Mouse (Mus musculus) liver, embryonic 11.5 days (tissue): ENCODE measurements around the gene Stac2. TPM values are rescaled to one million over a fixed set of nuclear protein-coding genes. Genes with fewer than 3 reads are reported as not detected.
A peak's percentile ranks its signal among the peaks of the same experiment; 100 is the strongest.

ENCODE experiments used
- ATAC-seq: fragments of 200-750 bp; cut with Nextera tagmentation; replicated peaks from 2 replicates; pipeline ENCODE4 v1.8.0; 2017; ENCODE audit warnings: moderate number of reproducible peaks, mild to moderate bottlenecking, moderate TSS enrichment, moderate library complexity; ENCODE audit not compliant: low FRiP score
- DNase-seq: peaks from one replicate; pipeline ENCODE4 v3.0.0-alpha.2; 2017; ENCODE audit warnings: low spot score
- H3K27ac ChIP-seq: fragments of 300-500 bp; sonication (generic); 2 replicates; pipeline ENCODE4 v1.5.1; 2014; ENCODE audit warnings: mild to moderate bottlenecking, low read depth, low read length, control low read depth
- H3K27me3 ChIP-seq: fragments of 300-500 bp; sonication (generic); replicated peaks from 2 replicates; pipeline ENCODE4 v1.6.1; 2014; ENCODE audit warnings: low read length, mixed read lengths; ENCODE audit not compliant: control insufficient read depth, insufficient read depth
- H3K36me3 ChIP-seq: fragments of 300-500 bp; sonication (generic); 2 replicates; pipeline ENCODE4 v1.6.1; 2014; ENCODE audit warnings: mild to moderate bottlenecking, low read length, moderate library complexity, mixed read lengths; ENCODE audit not compliant: control insufficient read depth, insufficient read depth
- H3K4me1 ChIP-seq: fragments of 300-500 bp; sonication (generic); replicated peaks from 2 replicates; pipeline ENCODE4 v1.6.1; 2014; ENCODE audit warnings: low read length, mixed read lengths; ENCODE audit not compliant: control insufficient read depth, insufficient read depth
- H3K4me2 ChIP-seq: fragments of 300-500 bp; sonication (generic); 2 replicates; pipeline ENCODE4 v1.6.1; 2014; ENCODE audit warnings: mild to moderate bottlenecking, control low read depth, moderate library complexity
- H3K4me3 ChIP-seq: fragments of 300-500 bp; sonication (generic); 2 replicates; pipeline ENCODE4 v1.5.1; 2014; ENCODE audit warnings: low read depth, low read length, control low read depth
- H3K9ac ChIP-seq: fragments of 300-500 bp; sonication (generic); 2 replicates; pipeline ENCODE4 v1.6.1; 2014; ENCODE audit warnings: low read depth, low read length, control low read depth
- H3K9me3 ChIP-seq: fragments of 300-500 bp; sonication (generic); 2 replicates; pipeline ENCODE4 v1.6.1; 2016; ENCODE audit warnings: low read length, inconsistent platforms, mixed read lengths; ENCODE audit not compliant: control insufficient read depth
- WGBS: fragments of 180-500 bp; shearing (Covaris S2); extraction: QIAGEN DNeasy Blood & Tissue Kit; methylation state at CpG from one replicate; pipeline ENCODE4 v1.1.7; 2014; 5-methylcytosine and 5-hydroxymethylcytosine counted together
- microRNA-seq: library from miRNA; unstranded; fragments of <30 nt; microRNA quantifications from one replicate; pipeline ENCODE4, GENCODE M21; 2017; ENCODE audit warnings: borderline number of aligned reads
- polyA plus RNA-seq: library from polyadenylated mRNA; unstranded; fragments of >200 nt; fragmentation: Nextera tagmentation; extraction: Ambion mirVana; gene quantifications from 2 replicates; pipeline ENCODE4 v1.2.1, GENCODE M21; 2014

Gene Stac2
- polyA plus RNA-seq, 1 experiment from 2014 or later: 0.43 TPM

GRCm38 (mm10) chr11:97994539-97995100 lies 58.6 kb downstream of the Stac2 start:
- H3K27ac ChIP-seq: no peak overlapping the region
- peak overlapping the region; percentile 41 for H3K4me3 ChIP-seq
- peak; percentile 77 for ATAC-seq
- peak; percentile 83 for DNase-seq
- peak overlapping the region; percentile 88 for H3K4me2 ChIP-seq
- WGBS: 5% methylated on average over 13 of the region's 13 CpGs
- H3K4me1 ChIP-seq: peaks cover 22% of the 10 kb centered on the region
- no peaks in the 10 kb centered on the region for H3K36me3 ChIP-seq
- no peak overlapping the region; the same call in 1 of the 2 replicates for H3K9ac ChIP-seq
- no peaks in the 10 kb centered on the region for H3K27me3 ChIP-seq
- H3K9me3 ChIP-seq: no peaks in the 10 kb centered on the region

DNA sequence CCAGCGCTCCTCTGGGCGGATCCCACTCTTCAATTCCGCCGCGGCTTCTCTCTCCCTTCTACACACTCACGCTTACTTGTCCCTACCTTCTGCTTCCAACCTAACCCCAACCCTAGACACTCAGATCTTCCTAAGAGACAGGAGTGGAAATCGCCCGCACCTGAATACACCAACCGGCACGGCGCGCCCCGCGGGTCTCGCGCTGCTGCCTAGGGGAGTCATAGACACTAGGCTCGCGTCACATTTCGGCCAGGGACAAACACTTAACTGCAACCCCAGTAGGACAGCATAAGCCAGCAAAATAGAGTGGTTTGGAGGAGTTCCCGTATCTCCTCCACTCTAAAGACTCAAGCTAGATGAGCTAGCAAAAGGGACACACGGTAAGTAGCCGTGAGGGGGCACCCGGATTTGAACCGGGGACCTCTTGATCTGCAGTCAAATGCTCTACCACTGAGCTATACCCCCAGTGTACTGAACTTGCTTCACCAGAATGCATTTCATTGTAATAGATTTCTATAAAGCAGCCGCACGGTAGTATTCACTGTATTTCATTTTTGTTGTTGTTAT lies 64.6 kb downstream of the Stac2 start:
- Histone ChIP-seq H3K9me3 (no peaks in the 10 kb centered on the region), H3K4me3 (peak overlapping the region; percentile 90), H3K4me2 (peak overlapping the region; percentile 82), H3K36me3 (no peaks in the 10 kb centered on the region), H3K4me1 (peaks cover 20% of the 10 kb centered on the region), H3K27me3 (peaks cover 36% of the 10 kb centered on the region), H3K9ac (peak overlapping the region; percentile 83), H3K27ac (peak overlapping the region; percentile 94)
- ATAC-seq (peak; percentile 89), DNase-seq (peak; percentile 85)
- under 1% methylated on average over 26 of the region's 26 CpGs for WGBS

- under 1% methylated on average over 42 of the region's 42 CpGs for WGBS
- DNase-seq (peak; percentile 94), ATAC-seq (peak; percentile 80)
- Histone ChIP-seq H3K9me3 (no peaks in the 10 kb centered on the region), H3K4me1 (peaks cover 20% of the 10 kb centered on the region), H3K27me3 (peaks cover 38% of the 10 kb centered on the region), H3K4me2 (peak overlapping the region; percentile 82), H3K36me3 (no peaks in the 10 kb centered on the region), H3K9ac (peak overlapping the region; percentile 83), H3K27ac (peak overlapping the region; percentile 94), H3K4me3 (peak overlapping the region; percentile 90)
Observed at GRCm38 (mm10) chr11:97987551-97988526, 65.4 kb downstream of the Stac2 start.

- ATAC-seq: no peak
- peaks cover 20% of the 10 kb centered on the region for H3K4me1 ChIP-seq
- H3K27ac ChIP-seq: no peak overlapping the region
- no peaks in the 10 kb centered on the region for H3K36me3 ChIP-seq
- DNase-seq: no peak
- peak overlapping the region; percentile 86 for H3K4me2 ChIP-seq
- peak overlapping the region; percentile 90 for H3K4me3 ChIP-seq
- WGBS: 24% methylated on average over 17 of the region's 17 CpGs
- no peak overlapping the region for H3K9ac ChIP-seq
- H3K27me3 ChIP-seq: peaks cover 40% of the 10 kb centered on the region
- H3K9me3 ChIP-seq: no peaks in the 10 kb centered on the region
Observed at GRCm38 (mm10) chr11:97986738-97987465, 66.4 kb downstream of the Stac2 start.

Small RNA genes lying within 50 kb of the gene (microRNA-seq; reads per million reads assigned to microRNA genes)
- not detected for gene Gm27597

Other genes with a start within 250 kb of the Stac2 start
- 3.7 and 5.4 TPM in 2 replicates for gene B230217C12Rik, start 212.7 kb downstream of the Stac2 start, polyA plus RNA-seq
- 1.1 TPM in 2 replicates for gene Fbxo47, start 169.3 kb downstream of the Stac2 start, polyA plus RNA-seq
- gene Plxdc1, start 67.0 kb downstream of the Stac2 start, polyA plus RNA-seq: 0.47 and 0.77 TPM in 2 replicates
- 24.0 and 31.2 TPM in 2 replicates for gene Arl5c, start 57.3 kb downstream of the Stac2 start, polyA plus RNA-seq
- gene Cacnb1, start 30.4 kb downstream of the Stac2 start, polyA plus RNA-seq: 2.1 and 2.2 TPM in 2 replicates
- gene Rpl19, start 26.8 kb downstream of the Stac2 start, polyA plus RNA-seq: 1,333 and 1,422 TPM in 2 replicates
- 10.8 and 13.8 TPM in 2 replicates for gene Fbxl20, start 96.9 kb upstream of the Stac2 start, polyA plus RNA-seq
- 61.1 and 61.4 TPM in 2 replicates for gene Med1, start 139.8 kb upstream of the Stac2 start, polyA plus RNA-seq
- gene Cdk12, start 149.6 kb upstream of the Stac2 start, polyA plus RNA-seq: 9.8 and 13.5 TPM in 2 replicates